Mouse (Mus musculus) stomach, embryonic 15.5 days (tissue): Measurements from ENCODE around the gene Zfp142. TPM values are rescaled to one million over a fixed set of nuclear protein-coding genes. Genes with fewer than 3 reads are reported as not detected.

Experiments used
- ATAC-seq: fragments of 200-750 bp; cut with Nextera tagmentation; 2 replicates; pipeline ENCODE4 v1.8.0; 2017; ENCODE audit warnings: low read depth, moderate number of reproducible peaks, moderate TSS enrichment; ENCODE audit not compliant: insufficient read depth, low FRiP score
- H3K27ac ChIP-seq: fragments of 300-500 bp; sonication (generic); 2 replicates; pipeline ENCODE4 v1.5.1; 2015; ENCODE audit warnings: mild to moderate bottlenecking, inconsistent platforms
- H3K27me3 ChIP-seq: fragments of 300-500 bp; sonication (generic); replicated peaks from 2 replicates; pipeline ENCODE4 v1.6.1; 2015; ENCODE audit warnings: inconsistent platforms
- H3K36me3 ChIP-seq: fragments of 300-500 bp; sonication (generic); 2 replicates; pipeline ENCODE4 v1.6.1; 2015; ENCODE audit warnings: inconsistent platforms
- H3K4me1 ChIP-seq: fragments of 300-500 bp; sonication (generic); 2 replicates; pipeline ENCODE4 v1.6.1; 2015; ENCODE audit warnings: inconsistent platforms
- H3K4me2 ChIP-seq: fragments of 300-500 bp; sonication (generic); 2 replicates; pipeline ENCODE4 v1.6.1; 2015; ENCODE audit warnings: mild to moderate bottlenecking, inconsistent platforms
- H3K4me3 ChIP-seq: fragments of 300-500 bp; sonication (generic); replicated peaks from 2 replicates; pipeline ENCODE4 v1.5.1; 2015; ENCODE audit warnings: inconsistent platforms
- H3K9ac ChIP-seq: fragments of 300-500 bp; sonication (generic); 2 replicates; pipeline ENCODE4 v1.6.1; 2015; ENCODE audit warnings: inconsistent platforms
- H3K9me3 ChIP-seq: fragments of 300-500 bp; sonication (generic); 2 replicates; pipeline ENCODE4 v1.6.1; 2016; ENCODE audit warnings: inconsistent platforms
- WGBS: fragments of 180-500 bp; shearing (Covaris S2); methylation state at CpG from one replicate; pipeline ENCODE4 v1.1.7; 2015; 5-methylcytosine and 5-hydroxymethylcytosine counted together
- microRNA-seq: library from miRNA; unstranded; fragments of <30 nt; microRNA quantifications from one replicate; pipeline ENCODE4, GENCODE M21; 2016
- polyA plus RNA-seq: library from polyadenylated mRNA; unstranded; fragments of >200 nt; fragmentation: Nextera tagmentation; extraction: Ambion mirVana; gene quantifications from 2 replicates; pipeline ENCODE4 v1.2.1, GENCODE M21; 2015

Zfp142 gene
- polyA plus RNA-seq, 1 experiment from 2014 or later = 5.9 TPM

GRCm38 (mm10) chr1:74569739-74570719, 18.0 kb downstream of the Zfp142 start:
- peaks cover 74% of the 10 kb centered on the region for H3K36me3 ChIP-seq
- H3K9ac ChIP-seq = no peak overlapping the region
- no peak overlapping the region for H3K27ac ChIP-seq
- no peaks in the 10 kb centered on the region for H3K4me1 ChIP-seq
- no peaks in the 10 kb centered on the region for H3K27me3 ChIP-seq
- WGBS = 91% methylated on average over 29 of the region's 29 CpGs
- no peak overlapping the region for H3K4me3 ChIP-seq
- H3K9me3 ChIP-seq = no peaks in the 10 kb centered on the region
- no peak overlapping the region for H3K4me2 ChIP-seq
- ATAC-seq = no peak

DNA sequence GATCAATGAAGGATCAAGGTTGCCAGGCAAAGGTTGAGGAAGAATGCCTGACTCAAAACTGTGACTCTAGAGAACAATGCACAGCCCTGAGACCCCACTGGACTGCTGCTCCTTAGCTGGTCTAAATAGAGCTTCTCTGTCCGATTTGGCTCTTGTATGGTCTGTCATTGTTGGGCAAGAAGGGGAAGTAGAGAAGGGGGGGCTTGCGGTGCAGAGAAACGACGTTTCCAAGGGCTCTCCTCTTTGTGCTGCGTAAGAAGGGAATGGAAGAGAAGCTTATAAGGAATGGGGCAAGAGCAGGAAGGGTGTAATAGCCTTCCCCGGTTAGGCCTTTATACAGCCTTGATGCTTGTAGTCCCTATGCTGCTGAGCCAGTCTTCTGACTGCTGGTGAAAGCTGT, 22.2 kb downstream of the Zfp142 start:
- ATAC-seq = no peak
- H3K4me2 ChIP-seq = no peak overlapping the region
- no peaks in the 10 kb centered on the region for H3K4me1 ChIP-seq
- no peak overlapping the region for H3K4me3 ChIP-seq
- WGBS = 85% methylated on average over 6 of the region's 6 CpGs
- H3K27me3 ChIP-seq = no peaks in the 10 kb centered on the region
- H3K36me3 ChIP-seq = peaks cover 56% of the 10 kb centered on the region
- H3K9me3 ChIP-seq = no peaks in the 10 kb centered on the region
- no peak overlapping the region for H3K27ac ChIP-seq
- H3K9ac ChIP-seq = no peak overlapping the region

GRCm38 (mm10) chr1:74559061-74559460, 29.0 kb downstream of the Zfp142 start:
- H3K27ac ChIP-seq = no peak overlapping the region
- no peaks in the 10 kb centered on the region for H3K9me3 ChIP-seq
- peaks cover 4% of the 10 kb centered on the region for H3K36me3 ChIP-seq
- H3K4me1 ChIP-seq = no peaks in the 10 kb centered on the region
- no peak overlapping the region for H3K9ac ChIP-seq
- no peak for ATAC-seq
- 76% methylated on average over 5 of the region's 5 CpGs for WGBS
- H3K27me3 ChIP-seq = no peaks in the 10 kb centered on the region
- no peak overlapping the region for H3K4me2 ChIP-seq
- H3K4me3 ChIP-seq = no peak overlapping the region

DNA sequence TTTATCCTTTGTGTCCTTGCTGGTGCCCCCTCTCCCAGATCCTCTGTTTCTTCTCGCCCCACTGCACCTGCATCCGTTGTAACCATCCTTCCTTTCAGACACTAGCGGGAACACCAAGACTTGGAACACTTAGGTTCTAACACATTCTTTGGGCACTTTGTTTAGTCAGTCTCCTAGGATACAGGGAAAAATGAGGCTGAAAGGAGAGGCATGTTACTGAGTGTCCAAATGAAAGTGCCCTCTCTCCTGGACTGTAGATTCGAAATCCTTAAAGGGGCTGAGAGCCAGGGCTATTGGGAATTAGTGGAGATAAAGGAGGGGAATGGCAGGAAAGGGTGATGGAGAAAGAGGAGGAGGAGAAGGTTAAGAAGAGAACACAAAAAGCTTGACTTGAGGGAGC, 43.9 kb downstream of the Zfp142 start, which contains the start of gene Usp37:
TSS of gene Usp37 (minus strand) at position 101 of the 400 bp plus-strand sequence.
- ATAC-seq = no peak
- H3K27ac ChIP-seq = no peak within 1 kb of the TSS
- WGBS = 78% methylated on average over 4 of the region's 4 CpGs

GRCm38 (mm10) chr1:74542451-74542961, 45.5 kb downstream of the Zfp142 start, which contains the start of gene Plcd4:
TSS of gene Plcd4 (plus strand) at chr1:74542888.
- 9% methylated on average over 6 of the region's 6 CpGs for WGBS
- no peak for ATAC-seq
- Histone ChIP-seq H3K4me3 (no peak within 1 kb of the TSS), H3K27ac (no peak within 1 kb of the TSS), H3K27me3 (no peaks in the 10 kb centered on the region), H3K4me2 (0 out of 2 replicates have a peak within 1 kb of the TSS, but pooled peaks have one; percentile 1), H3K36me3 (no peaks in the 10 kb centered on the region), H3K9ac (no peak within 1 kb of the TSS), H3K4me1 (no peaks in the 10 kb centered on the region), H3K9me3 (no peaks in the 10 kb centered on the region)

More for the DNA sequence above, 43.9 kb downstream of the Zfp142 start, which contains the start of gene Usp37:
- H3K36me3 ChIP-seq = no peaks in the 10 kb centered on the region
- no peaks in the 10 kb centered on the region for H3K4me1 ChIP-seq
- H3K4me2 ChIP-seq = no peak within 1 kb of the TSS
- no peaks in the 10 kb centered on the region for H3K27me3 ChIP-seq
- no peak within 1 kb of the TSS for H3K4me3 ChIP-seq
- no peak within 1 kb of the TSS for H3K9ac ChIP-seq
- no peaks in the 10 kb centered on the region for H3K9me3 ChIP-seq

DNA sequence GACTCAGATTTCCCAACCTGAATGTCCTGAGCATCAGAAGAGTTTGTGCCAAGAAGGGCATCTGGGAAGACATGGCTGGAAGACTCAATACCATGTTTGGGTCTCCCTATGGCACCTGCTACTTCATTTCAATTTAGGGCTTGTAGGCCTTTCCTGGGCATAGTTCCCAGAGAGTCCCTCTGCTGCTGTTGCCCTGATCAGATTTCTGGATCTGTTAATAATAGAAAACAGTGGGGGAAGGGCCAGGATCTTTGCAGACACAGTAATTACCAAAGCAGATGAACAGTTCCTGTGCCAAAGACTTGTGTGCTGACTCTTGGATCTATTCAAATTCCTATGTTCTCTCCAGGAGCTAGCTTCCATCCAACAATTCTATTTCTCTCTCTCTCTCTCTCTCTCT, 49.4 kb downstream of the Zfp142 start:
- Histone ChIP-seq H3K4me1 (no peaks in the 10 kb centered on the region), H3K9ac (no peak overlapping the region), H3K27ac (no peak overlapping the region), H3K9me3 (no peaks in the 10 kb centered on the region), H3K36me3 (no peaks in the 10 kb centered on the region), H3K4me2 (no peak overlapping the region), H3K4me3 (no peak overlapping the region), H3K27me3 (no peaks in the 10 kb centered on the region)
- ATAC-seq = no peak

DNA sequence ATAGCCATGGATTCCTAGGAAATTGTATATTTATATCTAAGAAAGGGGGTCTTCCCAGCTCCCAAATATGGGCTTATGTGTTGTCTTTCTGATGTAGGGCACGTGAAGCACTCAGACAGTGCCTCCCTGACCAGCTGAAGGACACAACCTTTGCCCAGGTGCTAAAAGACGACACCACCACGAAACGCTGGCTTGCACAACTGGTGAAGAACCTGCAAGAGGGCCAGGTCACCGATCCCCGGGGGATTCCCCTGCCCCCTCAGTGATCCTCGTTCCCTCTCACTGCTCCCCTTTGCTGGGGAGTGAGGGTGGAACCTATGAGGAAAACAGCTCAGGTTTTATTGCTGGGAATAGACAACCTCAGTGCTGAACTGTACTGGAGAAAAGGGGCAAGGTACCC, 59.5 kb downstream of the Zfp142 start:
- H3K36me3 ChIP-seq = peaks cover 45% of the 10 kb centered on the region
- no peak for ATAC-seq
- 84% methylated on average over 7 of the region's 7 CpGs for WGBS

DNA sequence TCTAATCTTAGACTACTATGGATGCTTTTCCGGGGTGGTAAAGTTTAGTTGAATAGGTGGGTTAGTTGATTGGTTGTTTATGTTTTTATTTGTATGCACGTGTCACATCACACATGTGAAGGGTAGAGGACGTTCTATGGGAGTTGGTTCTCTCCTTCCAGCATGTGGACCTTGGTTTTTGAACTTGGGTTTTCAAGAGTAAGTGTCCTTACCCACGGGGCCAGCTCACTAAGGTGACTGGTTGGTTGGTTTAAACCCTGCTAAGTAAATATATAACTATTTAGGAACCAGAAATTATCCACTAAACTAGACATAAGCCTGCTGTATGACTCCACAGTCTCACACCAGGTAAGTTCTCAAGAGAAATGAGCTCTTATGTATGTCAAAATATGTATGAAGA, 63.3 kb downstream of the Zfp142 start:
- WGBS = 89% methylated on average over 4 of the region's 4 CpGs
- Histone ChIP-seq H3K27ac (no peak overlapping the region), H3K27me3 (no peaks in the 10 kb centered on the region), H3K4me3 (no peak overlapping the region), H3K36me3 (peaks cover 50% of the 10 kb centered on the region), H3K4me2 (no peak overlapping the region), H3K9ac (no peak overlapping the region), H3K4me1 (no peaks in the 10 kb centered on the region), H3K9me3 (no peaks in the 10 kb centered on the region)
- no peak for ATAC-seq

More for the DNA sequence above, 59.5 kb downstream of the Zfp142 start:
- H3K9me3 ChIP-seq = no peaks in the 10 kb centered on the region
- no peak overlapping the region for H3K4me2 ChIP-seq
- no peaks in the 10 kb centered on the region for H3K4me1 ChIP-seq
- no peak overlapping the region for H3K4me3 ChIP-seq
- H3K27ac ChIP-seq = no peak overlapping the region
- no peak overlapping the region for H3K9ac ChIP-seq
- H3K27me3 ChIP-seq = no peaks in the 10 kb centered on the region

GRCm38 (mm10) chr1:74519875-74520274, 68.2 kb downstream of the Zfp142 start:
- H3K36me3 ChIP-seq = peaks cover 40% of the 10 kb centered on the region; the same call in 1 of the 2 replicates
- ATAC-seq = no peak

More at GRCm38 (mm10) chr1:74519875-74520274, 68.2 kb downstream of the Zfp142 start:
- Histone ChIP-seq H3K9me3 (no peaks in the 10 kb centered on the region), H3K27me3 (no peaks in the 10 kb centered on the region), H3K4me2 (no peak overlapping the region), H3K4me3 (no peak overlapping the region), H3K27ac (no peak overlapping the region), H3K9ac (no peak overlapping the region), H3K4me1 (no peaks in the 10 kb centered on the region)

Small RNA genes lying within 50 kb of the gene (microRNA-seq; reads per million reads assigned to microRNA genes)
- gene Gm25035 = not detected

Other genes starting within 250 kb of the Zfp142 start
- gene Catip, start 226.1 kb downstream of the Zfp142 start, polyA plus RNA-seq = 0.53 and 0.55 TPM in 2 replicates
- 6.1 and 6.6 TPM in 2 replicates for gene Slc11a1, start 213.1 kb downstream of the Zfp142 start, polyA plus RNA-seq
- gene Ctdsp1, start 196.7 kb downstream of the Zfp142 start, polyA plus RNA-seq = 82.9 and 86.2 TPM in 2 replicates
- 32.2 and 41.1 TPM in 2 replicates for gene Vil1, start 178.9 kb downstream of the Zfp142 start, polyA plus RNA-seq
- 51.1 and 57.6 TPM in 2 replicates for gene Cnot9, start 82.2 kb downstream of the Zfp142 start, polyA plus RNA-seq
- gene Plcd4, start 45.4 kb downstream of the Zfp142 start, polyA plus RNA-seq = 0.69 and 1.1 TPM in 2 replicates
- gene Usp37, start 44.0 kb downstream of the Zfp142 start, polyA plus RNA-seq = 24.1 and 26.6 TPM in 2 replicates
- gene Bcs1l, start within 50 bp of the Zfp142 start, polyA plus RNA-seq = 16.5 and 17.1 TPM in 2 replicates
- 31.4 and 31.8 TPM in 2 replicates for gene Rnf25, start 13.2 kb upstream of the Zfp142 start, polyA plus RNA-seq
- 3.3 and 5.9 TPM in 2 replicates for gene Stk36, start 13.2 kb upstream of the Zfp142 start, polyA plus RNA-seq
- gene Ttll4, start 73.5 kb upstream of the Zfp142 start, polyA plus RNA-seq = 9.1 and 9.4 TPM in 2 replicates
- 6.1 and 7.9 TPM in 2 replicates for gene Cyp27a1, start 125.3 kb upstream of the Zfp142 start, polyA plus RNA-seq
- gene Prkag3, start 161.0 kb upstream of the Zfp142 start, polyA plus RNA-seq = 0.28 and 0.36 TPM in 2 replicates
- gene Wnt6, start 183.6 kb upstream of the Zfp142 start, polyA plus RNA-seq = 1.4 and 1.8 TPM in 2 replicates
- 2.6 and 3.5 TPM in 2 replicates for gene Wnt10a, start 203.3 kb upstream of the Zfp142 start, polyA plus RNA-seq